Mouse (Mus musculus): ENCODE data around the gene Dhrs2.

Dhrs2 gene

GRCm38 (mm10) chr14:55255443-55255842 lies 33.6 kb downstream of the Dhrs2 start:
- DNase-seq = no peak

DNA sequence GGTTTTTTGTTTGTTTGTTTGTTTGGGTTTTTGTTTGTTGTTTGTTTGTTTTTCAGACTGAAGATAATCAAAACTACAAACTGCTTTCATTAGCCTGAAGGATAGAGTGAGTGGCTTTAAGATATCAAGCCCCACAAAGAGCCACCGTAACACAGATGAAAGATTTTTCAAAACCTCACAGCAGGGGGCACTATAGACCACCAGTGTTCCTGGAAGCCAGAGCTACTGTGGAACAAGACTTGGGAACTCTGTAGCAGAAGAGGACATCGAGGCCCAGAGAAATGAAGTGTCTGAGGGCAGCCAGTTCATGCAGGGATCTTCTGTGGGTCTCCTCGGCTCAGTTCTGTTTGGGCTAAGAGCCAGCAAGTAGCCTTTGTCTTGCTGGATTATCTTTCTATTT lies 49.4 kb downstream of the Dhrs2 start:
- DNase-seq = peak in 1 of 2 experiments; percentile 59

DNA sequence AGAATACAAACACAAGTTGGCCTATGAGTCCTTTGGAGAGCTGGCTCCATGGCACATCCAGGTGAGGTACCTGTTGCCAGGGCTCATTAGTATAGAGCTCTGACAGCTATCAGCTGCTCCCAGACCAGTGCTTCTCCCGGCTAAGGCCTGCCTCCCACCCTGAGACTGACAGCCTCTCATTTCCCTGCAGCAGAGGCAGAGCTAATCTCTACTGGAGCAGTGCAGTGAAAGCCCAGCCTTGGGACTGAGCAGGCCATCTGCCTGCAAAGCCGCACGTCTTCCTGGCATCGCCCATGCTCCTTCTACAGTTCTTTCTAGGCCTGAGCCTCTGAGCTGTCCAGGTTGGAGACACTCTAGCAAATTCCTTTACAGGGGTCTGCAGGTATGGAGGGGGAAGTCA lies 51.2 kb downstream of the Dhrs2 start:
- DNase-seq = no peak

DNA sequence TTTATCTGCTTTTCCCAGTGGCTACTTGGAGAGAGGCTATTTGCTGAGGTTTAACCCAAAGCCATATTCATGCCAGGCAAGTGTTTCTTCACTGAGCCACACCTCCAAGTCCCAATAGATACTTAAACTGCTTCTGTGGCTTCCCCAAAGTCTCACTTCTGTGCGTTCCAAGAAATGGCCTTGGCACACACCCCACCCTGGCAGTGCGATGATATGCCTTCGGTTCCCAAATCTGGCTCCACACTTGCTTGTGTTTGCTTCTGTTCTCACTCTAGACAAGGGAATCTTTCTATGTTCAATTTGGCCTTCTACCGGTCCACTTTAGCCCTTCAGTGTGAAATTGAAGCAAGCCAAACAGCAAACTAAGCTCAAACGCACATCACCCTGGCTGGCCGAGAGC lies 53.0 kb downstream of the Dhrs2 start:
- no peak for DNase-seq

- no peak for DNase-seq
These were observed 57.7 kb downstream of the Dhrs2 start for GRCm38 (mm10) chr14:55279322-55280069.
